Mouse (Mus musculus) telencephalon, adult 2 months (tissue): ENCODE measurements around the gene Kcnh4.
A peak's percentile ranks its signal among the peaks of the same experiment; 100 is the strongest.

Experiments
- DNase-seq: peaks from one replicate; pipeline ENCODE4 v3.0.0-alpha.2; 2011; ENCODE audit warnings: low read depth, low spot score

The Kcnh4 gene

GRCm38 (mm10) chr11:100735134-100735865 is 24.4 kb downstream of the Kcnh4 start:
- DNase-seq = no peak

GRCm38 (mm10) chr11:100730477-100731205 is 29.1 kb downstream of the Kcnh4 start:
- no peak for DNase-seq

- no peak for DNase-seq
These were observed 29.8 kb downstream of the Kcnh4 start for GRCm38 (mm10) chr11:100729976-100730375.

- DNase-seq = no peak
These were observed 31.1 kb downstream of the Kcnh4 start for GRCm38 (mm10) chr11:100728601-100729000.

- no peak for DNase-seq
These were observed 32.5 kb downstream of the Kcnh4 start for GRCm38 (mm10) chr11:100727201-100727600.

DNA sequence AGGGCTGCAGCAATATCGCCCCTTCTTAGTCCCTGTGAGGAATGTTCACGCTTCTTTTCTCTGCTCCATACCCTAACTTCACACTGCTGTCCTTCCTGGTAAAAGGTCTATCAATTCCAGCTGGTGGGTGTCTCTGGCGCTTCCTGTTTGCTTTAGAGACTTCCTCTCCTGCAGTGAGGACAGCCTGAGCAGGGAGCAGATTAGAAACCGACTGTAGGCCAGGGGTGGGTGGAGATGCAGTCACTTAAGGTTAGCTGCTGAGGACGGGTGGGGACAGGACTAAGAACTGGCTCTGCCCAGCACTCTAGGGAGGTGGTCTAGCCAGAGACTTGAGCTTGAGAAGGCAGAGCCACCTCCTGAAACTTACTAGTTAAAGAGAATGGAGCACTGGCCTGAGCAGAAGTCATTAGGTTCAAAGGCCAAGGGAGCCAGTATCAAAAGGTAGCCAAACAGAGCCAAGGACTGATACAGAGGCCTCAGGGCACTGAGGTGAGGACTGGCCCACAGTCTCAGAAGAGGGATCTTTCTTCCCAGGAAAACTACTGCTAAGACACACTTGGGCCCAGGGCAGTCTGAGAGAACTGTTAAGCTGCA is 34.7 kb downstream of the Kcnh4 start:
- no peak for DNase-seq

- DNase-seq = no peak
These were observed 37.2 kb downstream of the Kcnh4 start for GRCm38 (mm10) chr11:100722493-100723028.

- DNase-seq = no peak
These were observed 37.8 kb downstream of the Kcnh4 start for GRCm38 (mm10) chr11:100721776-100722492.

GRCm38 (mm10) chr11:100721254-100721653 is 38.5 kb downstream of the Kcnh4 start:
- DNase-seq = no peak

GRCm38 (mm10) chr11:100720345-100720744 is 39.4 kb downstream of the Kcnh4 start:
- DNase-seq = no peak

- no peak for DNase-seq
These were observed 39.8 kb downstream of the Kcnh4 start for GRCm38 (mm10) chr11:100719893-100720292.

DNA sequence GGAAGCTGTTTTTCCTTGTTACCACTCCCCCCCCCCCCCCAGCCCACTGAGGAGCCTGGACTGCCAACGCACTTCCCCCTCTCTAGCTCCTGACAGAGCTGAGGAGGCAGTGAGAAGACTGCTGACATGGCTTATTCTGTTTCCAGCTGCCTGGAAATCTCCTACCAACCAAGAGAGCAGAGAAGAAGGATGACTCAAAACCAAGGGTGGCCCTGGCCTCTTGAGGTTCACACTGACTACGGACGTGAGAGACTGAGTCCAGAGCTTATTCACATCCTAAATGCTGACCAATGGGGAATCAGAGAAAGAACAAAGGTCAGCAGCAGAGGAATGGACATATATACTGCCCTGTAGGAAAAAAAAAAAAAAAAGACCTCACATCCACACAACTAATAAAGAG is 40.4 kb downstream of the Kcnh4 start:
- DNase-seq = no peak

GRCm38 (mm10) chr11:100718866-100719265 is 40.9 kb downstream of the Kcnh4 start:
- DNase-seq = no peak

- no peak for DNase-seq
These were observed 41.3 kb downstream of the Kcnh4 start for GRCm38 (mm10) chr11:100718462-100718861.

DNA sequence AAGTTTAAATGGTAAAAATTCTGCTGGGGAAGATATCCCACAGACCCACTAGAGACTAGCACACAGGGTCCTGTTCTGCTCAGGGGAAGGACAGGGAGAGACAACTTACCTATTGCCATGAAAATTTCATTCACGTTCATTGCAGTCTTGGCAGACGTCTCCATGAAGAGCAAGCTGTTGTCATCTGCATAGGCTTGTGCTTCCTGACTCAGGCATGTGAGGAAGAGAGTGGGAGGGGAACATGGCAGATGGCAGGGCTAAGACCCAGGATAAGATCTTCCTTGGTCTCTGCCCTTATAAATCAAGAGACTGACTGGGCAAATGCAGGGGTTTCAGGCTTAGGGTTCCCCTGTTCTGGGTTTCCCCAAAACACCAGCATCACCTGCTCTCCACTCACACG is 43.1 kb downstream of the Kcnh4 start:
- no peak for DNase-seq

DNA sequence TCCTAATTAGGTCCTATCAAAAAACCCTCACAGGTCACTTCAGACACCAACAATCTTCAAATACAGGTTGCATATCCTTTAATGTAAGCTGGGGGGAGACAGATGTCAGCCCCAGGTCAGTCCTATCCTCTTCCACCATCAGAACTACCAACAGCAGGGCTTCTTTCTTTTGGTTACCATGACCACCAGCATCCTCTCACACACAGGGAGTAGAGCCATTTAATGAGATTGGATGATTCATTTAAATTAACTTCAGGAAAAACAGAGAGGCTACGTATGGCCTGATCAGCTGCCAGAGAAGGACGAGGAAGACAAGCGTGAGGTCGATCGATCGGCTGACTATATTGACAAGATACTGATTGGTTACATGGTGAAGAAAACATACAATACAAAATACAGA is 44.8 kb downstream of the Kcnh4 start:
- no peak for DNase-seq

DNA sequence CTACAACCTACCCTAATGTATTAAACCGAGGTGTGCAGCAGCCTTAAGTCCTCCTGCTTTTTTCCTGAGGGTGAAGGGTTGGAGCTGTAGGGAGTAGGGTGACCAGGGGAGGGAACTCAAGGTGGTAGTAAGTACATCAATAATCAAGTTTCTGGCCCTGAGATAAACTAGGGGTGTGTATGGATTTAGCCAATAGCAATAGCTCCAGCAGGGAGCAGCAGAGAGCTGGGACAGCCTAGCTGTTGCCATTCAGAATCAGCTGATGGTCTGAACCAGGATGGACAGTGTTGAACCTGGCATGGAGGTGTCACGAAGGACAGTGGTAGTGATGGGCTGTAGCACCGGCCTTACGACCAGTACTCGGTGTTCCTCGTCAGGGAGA is 45.2 kb downstream of the Kcnh4 start:
- no peak for DNase-seq

- no peak for DNase-seq
These were observed 45.8 kb downstream of the Kcnh4 start, which contains the start of gene Hspb9 for GRCm38 (mm10) chr11:100713735-100714533. Gene Hspb9, plus strand, starts transcription at chr11:100713850.

- no peak for DNase-seq
These were observed 46.6 kb downstream of the Kcnh4 start for GRCm38 (mm10) chr11:100713174-100713573.

- peak; percentile 76 for DNase-seq
These were observed 47.7 kb downstream of the Kcnh4 start, which contains the start of gene Kat2a for GRCm38 (mm10) chr11:100711783-100712615. Gene Kat2a, minus strand, starts transcription at chr11:100712465.
